Mouse (Mus musculus) hindlimb bud, embryonic 11.5 days (tissue): ENCODE results near the gene Mdfic.

Experiments used
- DNase-seq: peaks from one replicate; pipeline ENCODE4 v3.0.0-alpha.2; 2012; ENCODE audit warnings: low read depth, low spot score; ENCODE audit errors: extremely low spot score

Gene Mdfic

DNA sequence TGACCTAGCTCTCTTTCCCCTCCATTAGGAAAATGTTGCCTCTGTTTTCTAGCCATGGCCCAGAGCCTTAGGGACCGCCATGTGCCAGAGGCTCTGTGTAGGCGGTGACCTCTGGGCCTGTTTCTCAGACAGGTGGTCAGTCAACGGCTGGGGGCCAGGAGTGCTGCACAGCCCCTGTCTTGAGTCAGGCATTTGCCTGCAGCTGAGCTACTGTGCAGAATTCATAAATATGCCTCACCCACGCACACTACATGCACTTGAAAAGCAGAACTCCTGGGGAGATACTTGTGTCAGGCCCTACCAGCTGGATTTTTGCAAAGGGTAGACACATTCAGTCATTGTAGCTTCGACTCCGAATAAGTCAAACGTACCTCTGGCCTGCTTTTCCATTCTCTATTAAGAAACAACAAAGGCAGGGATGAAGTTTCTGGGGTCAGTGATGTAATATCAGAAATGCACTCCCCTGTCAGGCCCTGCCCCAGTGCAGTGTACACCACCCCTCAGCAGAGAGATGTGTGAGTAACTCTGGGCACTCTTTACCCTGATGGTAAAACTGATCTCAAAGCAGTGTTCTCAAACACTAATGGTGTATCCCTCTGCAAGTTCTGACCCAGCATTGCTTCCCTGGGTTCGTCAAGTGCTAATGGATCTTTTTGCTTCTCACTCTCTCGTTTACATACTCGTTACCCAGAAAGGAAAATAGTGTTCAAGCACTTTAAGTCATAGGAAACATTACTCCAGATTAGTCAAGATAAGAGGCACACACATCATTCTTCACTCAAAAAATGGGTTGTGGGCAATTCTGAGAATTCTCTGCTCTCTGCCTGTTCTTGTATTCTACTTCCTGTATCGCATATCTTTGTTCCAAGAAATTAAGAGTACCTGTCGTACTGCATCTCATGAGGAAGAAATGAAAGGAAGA is 72.5 kb downstream of the Mdfic start:
- DNase-seq: no peak

- no peak for DNase-seq
Observed at GRCm38 (mm10) chr6:15793602-15794345, 73.3 kb downstream of the Mdfic start.

DNA sequence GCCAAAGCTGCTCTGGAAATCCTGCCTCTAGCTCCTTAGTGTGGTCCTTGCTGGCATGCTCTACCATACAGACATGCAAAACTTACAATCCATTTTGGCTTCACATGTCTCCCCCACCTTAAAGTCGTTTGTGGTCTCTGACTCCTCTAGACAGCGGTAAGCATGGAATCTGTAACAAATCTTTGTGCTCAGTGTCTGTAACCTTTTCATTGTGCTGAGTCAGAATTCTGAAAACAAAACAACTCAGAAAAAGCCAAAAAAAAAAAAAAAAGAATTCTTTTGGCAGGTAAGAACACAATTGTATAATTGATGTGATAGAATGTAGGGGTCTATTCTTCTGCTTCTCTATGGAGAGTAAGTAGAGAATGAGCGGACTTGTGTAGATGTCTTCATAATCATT is 74.3 kb downstream of the Mdfic start:
- DNase-seq: no peak

GRCm38 (mm10) chr6:15807382-15807781 is 86.9 kb downstream of the Mdfic start:
- DNase-seq: no peak

DNA sequence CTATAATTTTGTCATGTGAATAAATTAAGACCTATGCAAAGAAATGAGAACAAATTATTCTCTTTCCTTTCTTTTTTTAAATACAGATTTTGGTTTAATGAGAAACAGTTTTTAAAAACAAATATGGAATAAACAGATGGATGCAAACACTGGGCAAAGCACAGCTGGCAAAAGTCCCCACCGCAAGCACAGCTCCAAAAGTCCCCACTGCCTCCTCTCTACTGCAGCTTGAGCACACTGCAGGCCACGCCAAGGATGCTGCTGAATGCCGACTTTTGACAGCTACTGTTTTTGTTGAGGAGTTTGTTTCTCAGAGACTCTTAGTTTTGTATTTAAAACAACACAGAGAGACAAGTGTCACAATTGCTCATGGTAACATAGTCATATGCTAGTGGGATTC is 104.8 kb downstream of the Mdfic start:
- no peak for DNase-seq

GRCm38 (mm10) chr6:15829812-15830211 is 109.4 kb downstream of the Mdfic start:
- no peak for DNase-seq

DNA sequence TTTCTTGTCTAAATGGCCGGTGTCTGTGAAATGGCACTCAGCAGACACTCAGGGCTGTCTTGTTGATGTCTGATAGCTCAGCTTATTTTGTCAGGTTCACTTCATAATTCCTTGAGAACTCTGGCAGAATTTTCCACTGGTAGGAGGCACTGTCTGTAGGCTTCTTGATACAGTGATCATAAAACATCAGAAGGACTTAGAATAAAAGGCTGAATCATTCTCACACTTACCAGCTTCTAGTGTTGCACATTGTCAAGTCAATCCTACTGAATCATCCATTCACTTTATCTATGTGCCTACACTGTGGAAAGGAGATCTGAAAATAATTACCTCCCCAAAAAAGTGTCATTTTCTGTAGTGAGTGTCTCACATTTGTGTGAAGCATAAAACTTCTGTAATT is 110.2 kb downstream of the Mdfic start:
- DNase-seq: no peak

DNA sequence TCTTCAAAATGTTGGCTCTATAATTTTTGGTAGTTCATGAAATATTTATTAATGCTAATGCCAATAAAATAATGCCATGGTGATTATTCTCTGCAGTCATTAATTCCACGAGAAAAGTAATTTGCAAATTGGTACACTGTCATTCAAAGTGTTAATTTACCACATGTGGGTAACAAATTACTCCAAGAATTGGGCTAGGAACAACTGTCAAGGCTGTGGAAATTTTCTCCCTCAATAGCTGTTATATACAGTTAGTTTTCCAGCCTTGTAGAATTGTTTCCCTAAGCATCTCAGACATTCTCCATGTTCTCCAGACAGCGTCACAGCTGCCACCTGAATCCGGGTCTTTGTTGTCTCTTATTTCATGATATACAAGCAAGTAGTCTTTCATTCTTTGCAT is 117.2 kb downstream of the Mdfic start:
- DNase-seq: no peak

- no peak for DNase-seq
Observed at GRCm38 (mm10) chr6:15839831-15840230, 119.4 kb downstream of the Mdfic start.

DNA sequence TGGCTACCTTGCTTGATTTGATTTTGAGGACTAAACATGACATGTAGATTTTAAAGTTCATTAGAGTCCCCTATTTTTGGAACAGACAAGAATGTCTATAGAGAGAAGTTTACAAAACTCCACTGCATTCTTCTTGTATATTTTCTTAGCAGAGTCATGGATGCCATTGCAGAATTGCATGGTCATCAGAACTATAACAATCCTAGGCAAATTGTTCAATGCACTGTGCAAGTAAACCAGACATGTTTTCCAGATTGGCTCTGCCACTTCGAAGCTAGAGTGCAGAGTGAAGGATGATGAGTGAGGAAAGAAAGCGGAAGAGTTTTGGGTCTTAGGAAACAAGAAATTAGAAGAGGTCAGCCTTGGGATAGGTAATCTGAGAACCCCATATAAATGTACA is 120.0 kb downstream of the Mdfic start:
- DNase-seq: no peak

DNA sequence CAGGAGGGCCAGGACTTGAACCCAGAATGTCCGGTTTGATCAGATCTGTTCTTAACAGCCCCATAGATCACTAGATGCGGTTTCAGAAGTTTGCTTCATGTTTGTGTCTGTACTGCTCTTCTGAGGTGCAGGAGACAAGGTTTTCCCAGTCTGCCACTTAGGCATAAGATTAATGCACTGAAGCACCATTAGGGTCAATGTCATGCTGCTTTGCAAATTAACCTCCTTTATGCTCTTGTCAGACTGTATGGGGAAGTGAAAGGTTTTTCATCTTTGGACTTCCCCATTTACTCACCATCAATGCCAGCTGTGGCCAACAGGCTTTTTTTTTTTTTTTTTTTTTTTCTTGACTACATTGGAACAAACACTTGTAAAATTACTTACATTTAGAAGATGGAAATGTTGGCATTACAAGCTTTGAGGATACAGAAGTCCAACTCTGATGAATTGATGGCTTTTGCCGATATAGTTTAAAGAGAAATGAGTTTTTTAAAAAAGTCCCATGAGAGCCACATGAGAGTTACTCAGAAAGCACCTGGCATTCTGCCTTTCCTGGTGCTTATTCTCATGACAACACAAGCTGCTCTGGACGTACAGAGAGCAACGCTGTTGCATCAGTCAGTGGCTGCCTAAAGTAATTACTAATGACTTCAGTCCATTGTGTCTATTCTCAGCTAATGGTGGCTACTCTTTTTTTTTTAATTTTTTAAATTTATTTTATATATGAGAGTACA is 121.2 kb downstream of the Mdfic start:
- DNase-seq: no peak

DNA sequence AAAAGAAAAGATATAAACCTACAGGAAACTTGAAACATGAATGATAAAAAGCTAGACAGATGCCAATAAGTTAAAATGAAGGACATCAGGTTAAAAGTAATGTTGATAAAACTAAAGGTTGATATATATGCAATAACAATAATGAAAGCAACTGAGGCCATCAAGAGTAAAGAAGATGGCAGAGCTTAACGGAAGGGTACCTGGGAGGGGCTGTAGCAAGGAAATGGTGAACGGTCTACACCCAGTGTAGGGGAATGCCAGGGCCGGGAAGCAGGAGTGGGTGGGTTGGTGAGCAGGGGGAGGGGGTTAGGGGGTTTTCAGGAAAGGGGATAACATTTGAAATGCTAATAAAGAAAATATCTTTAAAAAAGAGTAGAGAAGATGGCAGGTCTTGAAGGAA is 122.8 kb downstream of the Mdfic start:
- DNase-seq: no peak

DNA sequence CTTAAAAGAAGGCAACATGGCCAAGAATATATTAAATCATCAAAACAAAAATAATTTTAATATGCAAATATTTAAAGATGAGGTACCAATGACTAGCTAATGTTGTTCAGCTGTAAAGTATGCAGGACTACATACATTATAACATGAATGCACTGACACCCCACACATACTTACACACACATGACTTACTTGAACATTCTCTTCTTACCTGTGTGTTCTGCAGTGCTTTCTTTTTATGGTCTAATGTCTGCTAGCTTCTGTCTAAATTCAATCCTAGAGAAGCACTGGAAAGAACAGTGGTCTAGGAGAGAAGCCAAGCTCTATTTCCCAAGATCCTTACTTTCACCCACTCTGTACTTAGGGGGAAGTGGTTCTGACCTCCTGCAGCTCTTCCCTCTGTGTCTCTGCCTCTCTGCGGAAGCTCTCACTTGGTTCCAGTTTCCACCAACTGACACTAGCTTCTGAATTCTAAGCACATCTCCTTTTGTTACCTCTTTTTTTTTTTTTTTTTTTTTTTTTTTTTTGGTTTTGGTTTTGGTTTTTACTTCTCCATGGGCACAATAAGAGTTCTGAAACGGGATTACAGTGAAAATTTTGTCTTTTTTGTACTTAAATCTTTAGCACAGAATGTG is 125.4 kb downstream of the Mdfic start:
- no peak for DNase-seq
